12 mouse cellular contexts compared by ENCODE assay signal in the genomic region with DNA sequence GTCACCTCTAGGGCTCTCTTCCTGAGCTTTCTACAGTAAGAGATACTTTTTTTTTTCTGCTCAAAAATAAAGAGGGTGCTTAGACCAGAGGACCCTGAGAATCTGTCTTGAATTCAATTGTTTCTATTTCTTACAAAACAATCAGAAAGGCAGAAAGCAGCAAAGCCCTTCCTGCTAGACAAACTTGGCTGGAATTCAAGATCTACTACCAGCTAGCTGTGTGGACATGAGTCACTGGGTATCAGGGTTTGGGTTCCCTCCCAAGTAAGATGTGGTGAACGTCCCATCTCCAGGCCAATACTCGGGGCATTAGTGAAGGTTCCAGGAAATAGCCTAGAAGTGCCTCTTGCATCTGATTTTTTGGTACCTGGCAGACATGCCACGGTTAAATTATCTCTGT. TPM values are rescaled to one million over a fixed set of nuclear protein-coding genes. Genes with fewer than 3 reads are reported as not detected.
DNase-seq lines count a peak whose midpoint lies in the region; ATAC-seq lines count a peak whose summit lies in the region.
"Had no signal": no experiment of that assay in that cellular context is flagged by ENCODE, and none has a peak within 500 bp of the region (broad histone marks: within the 10 kb centered on the region; RNA-seq: fewer than 3 reads in every experiment).

No protein-coding gene starts in this region.

- H3K27me3 ChIP-seq in kidney, embryonic 14.5 days (ENCODE audit: control insufficient read depth, insufficient read depth, low read length) = no peaks in the 10 kb centered on the region
- H3K27me3 ChIP-seq in neural tube, embryonic 11.5 days (ENCODE audit: control insufficient read depth, insufficient read depth, low read length) = no peaks in the 10 kb centered on the region
- no peaks in the 10 kb centered on the region for H3K27me3 ChIP-seq in neural tube, embryonic 15.5 days (replicated peaks)
- peaks cover 30% of the 10 kb centered on the region for H3K27me3 ChIP-seq in forebrain, embryonic 10.5 days (ENCODE audit: poor library complexity, severe bottlenecking)
- H3K27me3 ChIP-seq: liver, embryonic 13.5 days had no signal

- no peak overlapping the region for H3K4me2 ChIP-seq in kidney, embryonic 14.5 days (replicated peaks; ENCODE audit: low read depth, low read length)
- no peak overlapping the region for H3K4me2 ChIP-seq in neural tube, embryonic 11.5 days (ENCODE audit: low read depth)
- no peak overlapping the region for H3K4me2 ChIP-seq in neural tube, embryonic 15.5 days
- H3K4me2 ChIP-seq: liver, embryonic 13.5 days had no signal

- peaks cover 13% of the 10 kb centered on the region for H3K4me1 ChIP-seq in kidney, embryonic 14.5 days (ENCODE audit: control insufficient read depth, insufficient read depth, low read length)
- peaks cover 13% of the 10 kb centered on the region for H3K4me1 ChIP-seq in neural tube, embryonic 11.5 days (ENCODE audit: control insufficient read depth, insufficient read depth, low read length)
- H3K4me1 ChIP-seq in neural tube, embryonic 15.5 days = peaks cover 38% of the 10 kb centered on the region
- peaks cover 23% of the 10 kb centered on the region for H3K4me1 ChIP-seq in forebrain, embryonic 10.5 days

- ATAC-seq in kidney, embryonic 14.5 days (ENCODE audit: low FRiP score, low TSS enrichment) = no peak
- no peak for ATAC-seq in neural tube, embryonic 11.5 days (ENCODE audit: insufficient read depth, low FRiP score, low TSS enrichment)
- no peak for ATAC-seq in neural tube, embryonic 15.5 days (ENCODE audit: low FRiP score)

- no peaks in the 10 kb centered on the region; the same call in 1 of the 2 replicates for H3K36me3 ChIP-seq in kidney, embryonic 14.5 days (ENCODE audit: control insufficient read depth, insufficient read depth, low read length)
- no peaks in the 10 kb centered on the region; the same call in 1 of the 2 replicates for H3K36me3 ChIP-seq in neural tube, embryonic 11.5 days (ENCODE audit: control insufficient read depth, insufficient read depth, low read length)
- H3K36me3 ChIP-seq in neural tube, embryonic 15.5 days = no peaks in the 10 kb centered on the region
- no peaks in the 10 kb centered on the region for H3K36me3 ChIP-seq in forebrain, embryonic 10.5 days (replicated peaks)
- H3K36me3 ChIP-seq: liver, embryonic 13.5 days; midbrain, embryonic 10.5 days had no signal

- DNase-seq in kidney, postnatal 10 days = no peak
- DNase-seq in neural tube, embryonic 11.5 days (ENCODE audit: low spot score) = no peak
- DNase-seq in NIH3T3 (ENCODE audit: low read depth) = peak; percentile 79
- no peak for DNase-seq in forebrain, embryonic 10.5 days (ENCODE audit: extremely low spot score, low spot score)
- DNase-seq in ovary, postnatal 36 days (ENCODE audit: low spot score) = no peak
- DNase-seq: heart, postnatal 4 days; liver, embryonic 13.5 days; thymus, adult 2 months had no signal

- H3K4me3 ChIP-seq in kidney, embryonic 14.5 days (ENCODE audit: low read length) = no peak overlapping the region
- no peak overlapping the region for H3K4me3 ChIP-seq in neural tube, embryonic 11.5 days (ENCODE audit: low read depth, low read length)
- no peak overlapping the region for H3K4me3 ChIP-seq in neural tube, embryonic 15.5 days (replicated peaks)
- no peak overlapping the region for H3K4me3 ChIP-seq in forebrain, embryonic 10.5 days
- H3K4me3 ChIP-seq: erythroblast, embryonic 14.5 days; liver, embryonic 13.5 days; midbrain, embryonic 10.5 days had no signal

- no peaks in the 10 kb centered on the region for H3K9me3 ChIP-seq in kidney, embryonic 14.5 days (ENCODE audit: control insufficient read depth, low read length)
- H3K9me3 ChIP-seq in neural tube, embryonic 11.5 days (ENCODE audit: control insufficient read depth, low read length) = no peaks in the 10 kb centered on the region
- no peaks in the 10 kb centered on the region for H3K9me3 ChIP-seq in neural tube, embryonic 15.5 days (replicated peaks)
- no peaks in the 10 kb centered on the region for H3K9me3 ChIP-seq in forebrain, embryonic 10.5 days
- H3K9me3 ChIP-seq: liver, embryonic 13.5 days; midbrain, embryonic 10.5 days had no signal

- H3K9ac ChIP-seq in kidney, embryonic 14.5 days (ENCODE audit: low read depth, low read length) = no peak overlapping the region
- H3K9ac ChIP-seq in neural tube, embryonic 11.5 days (ENCODE audit: low read length) = no peak overlapping the region
- H3K9ac ChIP-seq in neural tube, embryonic 15.5 days (replicated peaks) = no peak overlapping the region
- H3K9ac ChIP-seq: liver, embryonic 13.5 days had no signal

- WGBS in kidney, embryonic 14.5 days = 57% methylated on average over 3 of the region's 3 CpGs
- WGBS in neural tube, embryonic 11.5 days = 76% methylated on average over 3 of the region's 3 CpGs
- WGBS in neural tube, embryonic 15.5 days = 72% methylated on average over 3 of the region's 3 CpGs
- 78% methylated on average over 3 of the region's 3 CpGs for WGBS in forebrain, embryonic 10.5 days

- H3K27ac ChIP-seq in kidney, embryonic 14.5 days (ENCODE audit: low read depth, low read length) = peak overlapping the region; percentile 65; the same call in 1 of the 2 replicates
- H3K27ac ChIP-seq in neural tube, embryonic 11.5 days (ENCODE audit: low read depth, low read length) = 0 out of 2 replicates have a peak overlapping the region, but pooled peaks have one; percentile 14
- no peak overlapping the region for H3K27ac ChIP-seq in neural tube, embryonic 15.5 days (replicated peaks)
- H3K27ac ChIP-seq in forebrain, embryonic 10.5 days = no peak overlapping the region; the same call in 1 of the 2 replicates
- H3K27ac ChIP-seq: liver, embryonic 13.5 days had no signal

RNA-seq across cellular contexts. Expression of a gene that starts 18.8 kb away (rescaled TPM):
- 38.1 and 70.1 TPM in 2 replicates for polyA plus RNA-seq in kidney, embryonic 14.5 days (2014; fragmentation: Nextera tagmentation; extraction: Ambion mirVana)
- polyA plus RNA-seq in neural tube, embryonic 11.5 days (2014; fragmentation: Nextera tagmentation; extraction: Ambion mirVana) = 39.5 and 40.4 TPM in 2 replicates
- polyA plus RNA-seq in neural tube, embryonic 15.5 days (2015; fragmentation: Nextera tagmentation; extraction: Ambion mirVana) = 65.1 and 70.0 TPM in 2 replicates
- 5.2 and 6.3 TPM in 2 replicates for polyA plus RNA-seq in forebrain, embryonic 10.5 days (2016; fragmentation: Nextera tagmentation; extraction: Ambion mirVana)
- polyA plus RNA-seq: erythroblast, embryonic 14.5 days had no signal

Comparison
In these comparisons a context has a peak if more than half of its experiments do, and no peak if none do; other contexts are left out.
1. H3K27ac ChIP-seq: peak in kidney, embryonic 14.5 days (single experiment) and neural tube, embryonic 11.5 days (single experiment); none in neural tube, embryonic 15.5 days (single experiment) and forebrain, embryonic 10.5 days (single experiment).